Mouse (Mus musculus) megakaryocyte progenitor cell, adult 5-6 weeks (primary cell): ENCODE measurements around the gene Rfng. TPM values are rescaled to one million over a fixed set of nuclear protein-coding genes. Genes with fewer than 3 reads are reported as not detected.
"Not testable (repeated sequence)": the region's sequence is repeated elsewhere in the genome, so short reads cannot be mapped to it uniquely, and the experiment has no call there.

Source experiments
- ATAC-seq: replicated peaks from 2 replicates; pipeline ENCODE4 v1.8.0; 2016; ENCODE audit warnings: mild to moderate bottlenecking, moderate TSS enrichment, inconsistent platforms; ENCODE audit not compliant: poor library complexity
- total RNA-seq, 2 experiments: library from RNA; stranded (forward) in 1 of 2; stranded (reverse) in 1 of 2; fragments of 157-497, 149-512 nt in 1 of 2; fragments of 200-1000 nt in 1 of 2; gene quantifications; 2 replicates each; pipeline versions ENCODE4 v1.2.3 to v1.2.4; 2015 to 2017

Rfng gene
- total RNA-seq, 2 experiments from 2014 or later: 5.2 to 11.6 TPM

GRCm38 (mm10) chr11:120775774-120776469, 8.1 kb downstream of the Rfng start:
- ATAC-seq: peak; percentile 100

GRCm38 (mm10) chr11:120773463-120774190, 10.4 kb downstream of the Rfng start:
- no peak for ATAC-seq

GRCm38 (mm10) chr11:120772749-120773148, 11.3 kb downstream of the Rfng start:
- no peak for ATAC-seq

DNA sequence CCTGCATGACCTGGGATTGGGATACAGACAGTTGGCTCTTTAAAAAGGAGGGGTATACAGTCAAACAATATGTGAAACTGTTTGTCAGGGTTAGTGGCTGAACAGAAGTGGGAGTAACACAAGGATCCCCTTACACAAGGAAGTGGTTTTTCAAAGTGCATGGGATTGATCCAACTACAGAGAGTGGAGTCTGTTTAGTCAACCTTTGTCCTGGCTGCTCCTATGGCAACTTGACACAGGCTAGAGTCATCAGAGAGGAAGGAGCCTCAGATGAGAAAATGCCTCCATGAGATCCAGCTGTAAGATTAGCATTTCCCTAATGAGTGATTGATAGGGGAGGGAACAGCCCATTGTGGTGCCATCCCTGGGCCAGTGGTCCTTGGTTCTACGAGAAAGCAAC, 15.8 kb downstream of the Rfng start:
- ATAC-seq: no peak

DNA sequence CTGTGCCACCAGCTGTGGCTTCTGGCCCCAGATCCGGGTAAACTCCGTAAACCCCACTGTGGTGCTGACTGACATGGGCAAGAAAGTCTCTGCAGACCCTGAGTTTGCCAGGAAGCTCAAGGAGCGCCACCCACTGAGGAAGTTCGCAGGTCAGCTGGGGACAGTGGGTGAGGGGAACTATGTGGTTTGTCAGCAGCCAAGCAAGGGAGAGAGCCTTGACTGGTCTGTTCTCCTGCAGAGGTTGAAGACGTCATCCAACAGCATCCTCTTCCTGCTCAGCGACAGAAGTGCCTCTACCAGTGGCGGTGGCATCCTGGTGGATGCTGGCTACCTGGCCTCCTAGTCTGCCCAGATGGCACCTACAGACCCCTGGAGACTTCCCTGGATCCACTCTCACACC, 17.0 kb downstream of the Rfng start:
- ATAC-seq: peak; percentile 85

- ATAC-seq: peak; percentile 9; the same call in 1 of the 2 replicates
Measured at GRCm38 (mm10) chr11:120763121-120763999, 20.6 kb downstream of the Rfng start.

- not testable (repeated sequence) for ATAC-seq
Measured at GRCm38 (mm10) chr11:120762672-120763041, 21.4 kb downstream of the Rfng start, which contains the start of gene Hmga1b. Hmga1b (plus strand) TSS chr11:120762794.

GRCm38 (mm10) chr11:120761811-120762671, 22.0 kb downstream of the Rfng start:
- ATAC-seq: no peak

DNA sequence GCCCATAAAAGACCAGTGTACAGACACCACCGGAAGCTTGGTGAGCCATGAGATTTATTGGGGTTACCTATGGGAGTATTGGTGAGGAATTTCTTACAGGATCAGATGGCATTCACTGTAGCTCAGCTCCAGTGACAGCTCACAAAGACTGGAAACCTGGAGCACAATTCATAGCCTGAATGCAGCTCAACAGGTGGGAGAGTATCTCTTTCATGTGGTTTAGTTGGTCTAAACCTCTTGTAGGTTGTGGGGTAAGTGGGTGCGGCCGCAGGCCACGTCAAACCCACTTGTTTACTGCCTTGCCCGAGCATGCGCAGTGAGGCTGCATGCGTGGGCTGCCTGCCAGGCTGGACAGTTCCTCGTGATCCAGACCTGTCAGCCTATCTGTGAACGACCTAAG, 23.8 kb downstream of the Rfng start:
- no peak for ATAC-seq

- no peak for ATAC-seq
Measured at GRCm38 (mm10) chr11:120751606-120752005, 32.4 kb downstream of the Rfng start.

GRCm38 (mm10) chr11:120749430-120749829, 34.6 kb downstream of the Rfng start:
- peak; percentile 95 for ATAC-seq

DNA sequence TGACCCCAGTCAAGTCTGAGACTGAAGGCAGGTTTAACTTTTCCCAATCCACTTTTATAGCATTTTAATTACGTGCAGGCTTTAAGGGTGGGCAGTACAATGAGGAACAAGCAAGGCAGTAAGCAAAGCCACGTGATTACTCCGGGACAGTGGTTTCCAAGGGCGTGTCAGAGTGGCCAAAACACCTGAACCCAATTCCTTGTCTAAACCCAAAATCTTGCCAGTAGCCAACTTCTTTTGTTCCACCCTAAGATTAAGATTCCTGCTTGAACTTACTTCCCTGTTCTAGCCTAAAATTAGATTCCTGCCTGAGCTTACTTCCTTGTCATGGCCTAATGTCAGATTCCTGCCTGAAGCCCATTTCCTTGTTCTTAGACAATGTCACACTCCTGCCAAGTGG, 36.0 kb downstream of the Rfng start:
- 0 out of 2 replicates have a peak, but pooled peaks have one; percentile 26 for ATAC-seq

DNA sequence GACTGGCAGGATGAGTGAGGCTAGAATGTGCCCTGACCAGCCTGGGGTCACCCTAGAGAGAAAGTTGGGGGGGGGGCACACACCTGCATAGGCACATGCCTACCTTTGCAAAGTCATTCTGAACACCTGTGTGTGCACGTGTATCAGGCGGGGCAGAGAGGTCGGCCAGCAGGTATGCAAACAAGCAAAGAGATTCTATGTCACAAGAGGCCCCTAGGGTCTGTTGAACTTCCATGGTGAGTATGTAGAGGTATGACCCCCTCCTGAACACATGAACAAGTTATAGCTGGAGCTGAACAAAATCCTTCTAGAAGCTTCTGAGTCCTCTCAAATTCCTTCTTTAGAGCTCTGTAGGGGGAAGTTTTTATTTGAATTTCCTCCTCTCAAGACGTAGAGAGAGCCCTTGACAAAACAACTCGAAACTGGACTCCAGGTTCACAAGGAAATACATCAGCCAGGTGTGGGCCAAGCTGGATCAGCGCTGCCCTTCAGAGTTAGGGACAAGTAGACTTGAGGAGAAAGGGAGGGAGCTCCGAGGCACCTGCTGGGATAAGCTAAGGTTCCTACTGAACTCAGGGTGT, 39.8 kb downstream of the Rfng start:
- ATAC-seq: no peak

GRCm38 (mm10) chr11:120740981-120741380, 43.0 kb downstream of the Rfng start:
- no peak for ATAC-seq

GRCm38 (mm10) chr11:120736424-120736823, 47.6 kb downstream of the Rfng start:
- ATAC-seq: no peak

DNA sequence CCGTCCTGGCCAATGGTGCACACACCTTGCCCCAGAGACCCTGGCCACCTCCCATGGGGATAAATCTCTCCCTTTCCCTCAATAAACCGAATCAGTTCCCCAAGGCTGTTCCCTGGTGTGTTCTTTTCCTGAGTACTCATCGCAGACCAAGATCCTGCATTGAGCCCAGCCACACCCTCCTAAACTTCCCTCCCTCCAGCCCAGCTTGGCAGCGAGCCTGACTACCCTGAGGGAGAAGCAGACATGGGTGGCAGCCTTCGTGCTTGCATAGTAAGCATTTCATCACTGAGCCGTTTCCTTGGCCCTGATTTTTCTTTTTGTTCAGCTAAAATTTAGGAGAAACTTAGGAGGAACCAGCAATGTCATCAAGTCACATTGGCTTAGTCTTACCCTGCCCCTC, 50.5 kb downstream of the Rfng start:
- ATAC-seq: peak; percentile 42; the same call in 1 of the 2 replicates

DNA sequence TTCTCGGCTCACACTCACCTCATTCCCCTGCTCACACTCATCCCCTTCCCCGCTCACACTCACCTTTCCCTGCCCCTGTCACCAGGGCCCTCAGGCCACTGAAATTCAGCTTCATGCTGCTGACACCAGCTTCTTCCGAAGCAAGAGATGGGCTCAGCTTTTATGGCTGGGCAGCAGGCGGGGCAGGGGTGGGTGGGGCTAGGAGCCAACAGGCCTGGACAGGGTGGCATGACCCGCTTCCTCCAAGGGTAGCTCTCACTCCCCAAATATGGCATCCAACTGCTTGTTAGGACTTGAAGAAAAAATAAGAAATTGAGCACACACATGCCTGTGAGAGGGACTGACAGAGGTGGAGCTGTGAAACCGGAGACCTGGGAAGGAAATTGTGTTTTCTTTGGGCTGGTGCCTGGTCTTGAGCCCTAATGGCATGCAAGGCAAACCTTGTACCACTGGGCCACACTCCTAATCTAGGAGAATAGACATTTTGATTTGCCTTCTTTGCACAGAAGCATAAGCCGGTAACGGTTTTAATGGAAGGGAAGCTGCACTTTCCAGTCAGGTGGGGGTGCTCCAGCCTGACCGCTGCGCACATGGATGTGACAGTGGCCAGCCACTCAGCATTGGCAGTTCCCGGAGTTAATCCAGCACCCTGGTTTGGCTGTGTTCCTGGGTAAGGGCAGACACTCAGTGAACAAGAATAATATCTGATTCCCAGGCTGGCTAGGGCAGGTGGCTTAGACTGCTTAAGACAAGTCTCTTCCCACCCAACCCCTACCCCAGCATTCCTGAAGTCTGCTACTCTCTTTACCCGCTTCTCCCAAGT, 51.9 kb downstream of the Rfng start, which contains the start of gene Cbr2:
Gene Cbr2, minus strand, starts transcription at position 257 of the 823 bp plus-strand sequence.
- ATAC-seq: no peak

DNA sequence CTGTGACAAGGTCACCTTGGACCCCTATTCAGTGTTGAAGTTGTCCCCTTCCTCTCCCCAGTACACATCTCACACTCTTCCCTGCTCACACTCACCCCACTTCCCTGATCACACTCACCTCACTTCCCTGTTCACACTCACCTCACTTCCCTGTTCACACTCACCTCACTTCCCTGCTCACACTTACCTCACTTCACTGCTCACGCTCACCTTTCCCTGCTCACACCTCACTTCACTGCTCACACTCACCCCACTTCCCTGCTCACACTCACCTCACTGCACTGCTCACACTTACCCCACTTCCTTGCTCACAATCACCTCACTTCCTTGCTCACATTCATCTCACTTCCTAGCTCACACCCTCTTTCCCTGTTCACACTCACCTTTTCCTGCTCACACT, 52.6 kb downstream of the Rfng start:
- no peak for ATAC-seq
